Mouse (Mus musculus): Measurements from ENCODE around the gene Faim2. TPM values are rescaled to one million over a fixed set of nuclear protein-coding genes. Genes with fewer than 3 reads are reported as not detected.

The Faim2 gene
- total RNA-seq, 2 experiments from 2014 or later: 10.5 to 13.7 TPM

GRCm38 (mm10) chr15:99509840-99510239, 18.1 kb downstream of the Faim2 start:
- no peak for DNase-seq

DNA sequence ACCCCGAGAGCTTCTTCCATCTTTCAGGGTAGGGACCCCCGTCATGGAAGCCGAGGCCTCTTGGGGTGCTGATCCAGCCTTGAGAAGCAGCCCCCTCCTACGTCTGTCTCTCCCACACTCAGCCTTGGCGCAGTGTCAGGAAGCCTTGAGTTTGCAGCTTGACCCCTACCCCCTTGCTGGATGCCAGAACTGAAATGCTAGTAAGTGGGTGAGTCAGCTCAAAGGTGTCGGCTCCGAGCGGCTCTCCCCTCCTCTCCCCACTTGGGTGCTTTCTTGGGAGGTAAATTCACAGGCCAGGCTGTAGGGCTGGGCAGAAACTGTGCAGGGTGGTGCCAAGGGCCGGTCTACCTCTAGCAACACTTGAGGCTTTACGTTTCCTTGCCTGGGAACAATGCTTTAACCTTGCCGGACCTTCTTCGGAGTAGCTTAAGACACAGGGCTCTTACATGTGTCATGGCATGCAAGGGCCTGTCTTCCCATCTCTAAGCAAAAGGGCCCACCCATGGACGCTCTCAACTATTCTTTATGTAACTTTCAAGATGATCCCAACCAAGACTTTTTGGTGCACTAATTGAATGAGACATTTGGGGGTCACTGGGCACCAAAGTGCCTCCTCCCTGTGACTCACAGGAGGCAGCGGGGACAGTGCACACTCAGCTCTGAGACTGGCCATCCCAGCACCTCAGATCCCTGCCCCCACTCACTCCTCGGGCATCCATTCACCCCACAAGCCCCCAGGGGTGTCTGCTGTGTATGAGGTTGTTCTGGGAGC, 22.5 kb downstream of the Faim2 start:
- peak; percentile 68 for DNase-seq

- DNase-seq: no peak
Observed at GRCm38 (mm10) chr15:99503256-99503655, 24.7 kb downstream of the Faim2 start.

DNA sequence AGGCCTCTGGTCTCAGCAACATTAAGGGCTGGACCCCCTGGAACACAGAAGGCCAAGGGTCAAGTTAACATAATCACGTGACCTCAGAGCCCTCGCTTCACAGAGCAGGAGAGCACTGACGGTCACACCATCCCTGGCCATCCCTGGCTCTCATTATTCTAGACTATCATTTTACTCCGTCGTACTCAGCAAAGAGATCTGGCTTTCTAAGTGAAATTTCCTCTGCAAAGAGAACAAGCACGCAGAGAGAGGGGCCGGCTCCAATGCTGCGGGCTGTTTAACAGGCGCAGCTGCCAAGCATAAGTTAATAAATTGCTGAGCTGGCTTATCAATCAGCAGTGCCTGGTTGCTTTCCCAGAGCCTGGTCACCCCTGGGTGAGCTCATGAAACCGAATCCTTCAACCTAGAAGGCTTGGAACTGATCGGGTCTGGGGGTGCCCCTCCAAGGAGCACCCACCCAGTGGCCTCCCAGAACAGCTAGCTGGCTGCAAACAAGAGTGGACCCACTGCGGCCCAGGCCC, 25.6 kb downstream of the Faim2 start:
- peak; percentile 27 for DNase-seq

GRCm38 (mm10) chr15:99501292-99502260, 26.4 kb downstream of the Faim2 start:
- DNase-seq: peak; percentile 37

DNA sequence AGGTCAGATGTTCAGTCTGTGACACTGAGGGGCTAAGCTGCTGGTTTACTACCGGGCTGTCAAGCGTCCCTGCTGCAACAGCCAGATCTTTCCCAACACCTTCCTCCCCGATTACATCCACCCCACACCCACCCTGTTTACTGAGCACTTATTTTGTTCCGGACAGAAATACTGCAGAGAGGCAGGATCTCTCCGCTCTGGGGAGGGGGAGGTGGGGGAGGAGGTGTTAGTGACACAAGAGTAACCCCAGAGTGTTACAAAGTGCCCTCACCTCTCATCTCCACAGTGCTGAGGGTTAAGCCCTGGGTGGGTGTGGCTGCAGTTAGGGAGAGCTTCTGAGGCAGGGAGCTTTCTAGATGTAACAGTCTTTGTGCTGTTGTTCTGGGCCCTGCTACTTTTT, 27.6 kb downstream of the Faim2 start:
- no peak for DNase-seq

GRCm38 (mm10) chr15:99499726-99500125, 28.2 kb downstream of the Faim2 start:
- DNase-seq: no peak

DNA sequence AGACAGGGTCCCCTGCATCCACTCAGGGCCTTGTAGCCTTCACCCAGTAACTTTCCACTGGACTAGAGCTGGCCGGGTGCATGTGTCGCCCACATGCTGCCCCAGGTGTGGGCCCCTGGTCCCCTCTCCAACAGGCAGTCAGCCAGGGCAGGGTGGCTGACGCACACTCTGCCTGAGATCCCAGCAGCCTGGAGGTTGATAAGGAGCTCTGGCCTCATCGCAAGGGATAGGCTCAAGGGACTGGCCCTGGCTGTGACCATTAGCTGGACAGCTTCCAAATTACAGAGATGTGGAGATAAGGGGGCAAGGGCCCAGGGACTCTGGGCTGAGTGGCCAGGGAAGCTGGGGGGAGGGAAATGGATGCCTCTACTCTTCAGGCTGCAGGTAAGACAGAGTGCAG, 29.2 kb downstream of the Faim2 start:
- peak; percentile 82 for DNase-seq

- no peak for DNase-seq
Observed at GRCm38 (mm10) chr15:99498356-99498755, 29.6 kb downstream of the Faim2 start.

DNA sequence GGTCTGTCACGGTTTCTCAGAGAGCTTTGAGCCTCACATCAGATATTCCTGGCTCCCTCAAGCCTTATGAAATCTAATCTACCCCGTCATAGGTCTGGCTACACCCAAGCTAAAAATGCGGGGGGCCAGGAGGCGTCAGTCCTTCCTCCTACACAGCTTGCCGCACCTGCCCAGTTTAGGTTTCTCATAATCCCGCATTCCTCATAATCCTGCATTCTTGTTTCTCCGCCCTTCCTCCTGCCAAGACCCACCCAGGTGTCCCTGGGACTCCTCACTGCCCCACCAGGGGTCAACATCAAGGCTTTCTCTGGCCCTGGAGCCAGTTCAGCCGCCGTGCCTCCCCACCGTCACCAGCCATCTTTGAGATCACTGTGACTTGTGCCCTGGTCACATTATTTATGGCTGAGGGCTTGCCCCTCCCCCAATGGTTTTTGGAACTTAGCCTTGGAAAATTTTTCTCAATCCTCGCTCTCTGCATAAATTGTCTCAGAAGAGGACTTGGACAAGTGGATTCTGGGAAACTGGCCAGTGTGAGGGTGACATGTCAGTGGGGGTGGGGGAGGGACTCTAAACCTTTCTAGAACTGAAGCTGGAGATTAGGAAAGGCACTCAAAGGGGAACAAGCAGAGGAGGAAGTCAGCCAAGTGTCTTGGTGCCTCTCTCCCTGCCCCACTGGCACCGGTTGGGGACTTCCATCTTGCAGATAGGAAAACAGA, 30.3 kb downstream of the Faim2 start:
- DNase-seq: peak; percentile 90

DNA sequence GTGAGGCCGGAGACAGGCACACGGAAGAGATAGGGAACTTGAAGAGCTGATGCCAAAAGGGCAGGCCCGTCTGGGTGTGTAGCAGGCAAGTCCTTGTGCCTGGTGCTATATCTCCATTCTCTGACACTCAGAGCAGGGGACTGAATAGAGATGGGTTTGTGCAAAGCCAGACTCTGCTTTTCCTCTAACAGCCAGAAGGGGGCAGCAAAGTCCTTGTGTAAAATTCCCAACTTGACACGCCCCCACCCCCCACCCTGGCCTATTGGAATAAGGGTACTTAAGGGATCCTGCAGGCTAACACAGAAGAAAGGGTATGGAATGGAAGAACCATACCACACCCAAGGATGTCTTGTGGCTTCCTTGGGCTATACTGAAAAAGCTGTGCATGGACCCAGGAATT, 30.9 kb downstream of the Faim2 start:
- peak; percentile 67 for DNase-seq

GRCm38 (mm10) chr15:99484745-99485144, 43.2 kb downstream of the Faim2 start:
- DNase-seq: no peak

DNA sequence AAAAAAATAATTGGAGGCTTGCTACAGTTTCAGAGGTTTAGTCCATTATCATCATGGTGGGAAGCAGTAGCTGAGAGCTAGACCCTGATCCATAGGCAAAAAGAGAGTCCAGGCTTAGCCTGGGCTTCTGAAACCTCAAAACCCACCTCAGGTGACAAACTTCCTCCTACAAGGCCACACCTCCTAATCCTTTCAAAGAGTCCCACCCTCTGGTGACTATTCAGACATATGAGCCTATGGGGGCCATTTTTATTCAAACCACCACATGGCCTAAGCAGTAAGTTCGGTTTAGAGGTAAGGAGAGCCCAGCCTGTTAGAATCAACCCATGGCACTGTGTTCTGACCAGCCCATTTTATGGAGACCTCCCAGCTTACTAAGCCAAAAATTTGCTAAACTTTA, 52.2 kb downstream of the Faim2 start:
- no peak for DNase-seq

DNA sequence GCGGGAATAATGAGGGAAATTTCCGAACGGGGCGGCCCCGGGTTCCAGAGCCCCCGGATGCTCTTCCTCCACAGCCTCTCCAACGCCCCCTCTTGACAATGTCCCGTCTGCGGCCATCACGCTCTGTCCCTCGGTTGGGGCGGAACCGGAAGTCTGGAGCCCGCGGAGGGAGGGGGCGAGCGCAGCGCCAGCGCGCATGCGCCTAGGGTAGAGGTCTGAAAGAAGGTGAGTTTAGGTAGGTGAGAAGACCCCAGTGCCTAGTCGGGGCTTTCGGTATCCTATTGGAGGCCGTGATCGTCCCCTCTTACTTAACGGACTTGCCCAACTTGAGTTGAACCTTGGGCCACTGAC, 53.4 kb downstream of the Faim2 start, which contains the start of gene Bcdin3d:
Gene Bcdin3d, minus strand, starts transcription at position 155 of the 351 bp plus-strand sequence.
- peak; percentile 93 for DNase-seq

- DNase-seq: peak; percentile 79
Observed at GRCm38 (mm10) chr15:99473801-99474575, 54.0 kb downstream of the Faim2 start.

DNA sequence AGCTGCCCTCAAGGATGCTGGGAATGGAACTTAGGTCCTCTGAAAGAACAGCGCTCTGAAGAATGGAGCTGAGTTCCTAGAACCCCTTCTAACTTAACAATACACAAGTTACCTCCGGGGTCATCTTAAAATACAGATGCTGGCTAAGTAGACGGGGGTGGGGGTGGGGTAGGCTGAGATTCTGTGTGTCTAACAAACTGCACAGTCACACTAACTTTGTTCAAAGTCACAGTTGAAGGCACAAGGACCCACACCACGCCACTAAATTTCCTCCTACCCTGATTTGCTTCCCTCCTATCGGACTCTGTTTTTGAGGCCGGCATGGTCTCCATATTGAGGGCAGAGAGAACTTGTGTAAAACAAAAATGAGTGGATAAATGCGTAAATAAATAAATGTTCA, 55.0 kb downstream of the Faim2 start:
- no peak for DNase-seq

GRCm38 (mm10) chr15:99471677-99472063, 56.3 kb downstream of the Faim2 start:
- no peak for DNase-seq

GRCm38 (mm10) chr15:99470971-99471676, 56.8 kb downstream of the Faim2 start:
- peak; percentile 71 for DNase-seq

DNA sequence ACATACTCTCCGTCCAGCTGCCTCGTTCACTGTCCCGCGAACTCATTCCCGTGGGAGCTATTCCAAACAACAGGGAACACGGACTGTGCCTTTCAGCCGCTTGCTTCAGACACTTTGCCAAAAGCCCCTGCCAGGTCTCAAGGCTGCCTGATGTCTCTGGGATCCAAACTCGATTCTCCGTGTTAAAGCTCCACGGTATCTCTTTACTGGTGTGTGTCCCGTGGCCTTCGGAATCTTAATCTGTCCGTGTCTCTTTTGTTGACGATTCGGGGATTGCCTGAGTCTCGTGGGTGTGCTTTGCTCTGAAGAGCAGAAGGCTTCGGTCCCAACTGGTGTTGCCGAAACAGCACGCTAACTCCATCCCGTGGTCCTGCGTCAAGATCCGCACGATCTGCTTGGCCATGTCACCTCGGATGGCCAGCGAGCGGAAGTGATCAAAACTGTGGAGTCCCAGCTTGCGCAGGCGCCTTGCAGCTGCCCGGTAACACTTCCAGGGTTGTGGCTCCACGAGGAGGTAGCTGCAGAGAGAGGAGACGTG, 57.7 kb downstream of the Faim2 start:
- DNase-seq: no peak

GRCm38 (mm10) chr15:99469736-99470135, 58.2 kb downstream of the Faim2 start:
- no peak for DNase-seq

DNA sequence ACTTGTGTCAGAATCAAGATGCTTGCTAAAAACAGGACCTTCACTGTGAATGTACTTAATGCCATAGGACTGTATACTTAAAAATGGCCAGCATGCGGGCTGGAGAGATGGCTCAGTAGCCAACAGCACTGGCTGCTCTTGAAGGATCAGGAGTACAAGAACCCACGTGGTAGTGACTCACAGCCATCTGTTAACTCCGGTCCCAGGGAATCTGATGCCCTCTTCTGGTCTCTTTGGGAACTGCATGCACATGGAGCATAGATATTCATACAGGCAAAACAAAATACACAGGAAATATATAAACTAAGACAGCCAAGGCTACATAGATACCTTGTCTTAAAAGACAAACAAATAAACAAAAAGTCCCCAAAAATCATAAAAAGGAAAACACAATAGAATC, 58.9 kb downstream of the Faim2 start:
- DNase-seq: peak; percentile 89

All from adrenal gland, postnatal 10 days (tissue).